Mouse (Mus musculus): ENCODE results near the gene Nox4.

The Nox4 gene

GRCm38 (mm10) chr7:87245856-87246579 is at the start of gene Nox4:
Gene Nox4 (plus strand): TSS chr7:87246096.
- DNase-seq (ENCODE audit: low spot score in 2 of 2) = peak in 1 of 2 experiments; percentile 18

- no peak for DNase-seq (ENCODE audit: low spot score in 2 of 2)
These were observed 41.1 kb upstream of the Nox4 start for GRCm38 (mm10) chr7:87204751-87205150.

GRCm38 (mm10) chr7:87221712-87222111 is 24.2 kb upstream of the Nox4 start:
- DNase-seq (ENCODE audit: low spot score in 2 of 2) = no peak

- no peak for DNase-seq (ENCODE audit: low spot score in 2 of 2)
These were observed 23.1 kb upstream of the Nox4 start for GRCm38 (mm10) chr7:87222751-87223150.

GRCm38 (mm10) chr7:87225617-87226016 is 20.3 kb upstream of the Nox4 start:
- no peak for DNase-seq (ENCODE audit: low spot score in 2 of 2)

GRCm38 (mm10) chr7:87227051-87227948 is 18.6 kb upstream of the Nox4 start:
- DNase-seq (ENCODE audit: low spot score in 2 of 2) = no peak

- no peak for DNase-seq (ENCODE audit: low spot score in 2 of 2)
These were observed 16.4 kb upstream of the Nox4 start for GRCm38 (mm10) chr7:87229502-87229901.

GRCm38 (mm10) chr7:87241139-87241538 is 4.8 kb upstream of the Nox4 start:
- no peak for DNase-seq (ENCODE audit: low spot score in 2 of 2)

- DNase-seq (ENCODE audit: low spot score in 2 of 2) = peak; percentile 20 to 25
These were observed 661 bp downstream of the Nox4 start for GRCm38 (mm10) chr7:87246580-87246934.

GRCm38 (mm10) chr7:87246940-87247339 is 1.0 kb downstream of the Nox4 start:
- DNase-seq (ENCODE audit: low spot score in 2 of 2) = no peak

- no peak for DNase-seq (ENCODE audit: low spot score in 2 of 2)
These were observed 2.0 kb downstream of the Nox4 start for GRCm38 (mm10) chr7:87247926-87248325.

- DNase-seq (ENCODE audit: low spot score in 2 of 2) = no peak
These were observed 6.2 kb downstream of the Nox4 start for GRCm38 (mm10) chr7:87252071-87252470.

GRCm38 (mm10) chr7:87277225-87277624 is 31.3 kb downstream of the Nox4 start:
- DNase-seq (ENCODE audit: low spot score in 2 of 2) = peak; percentile 48

GRCm38 (mm10) chr7:87303726-87304315 is 57.9 kb downstream of the Nox4 start:
- DNase-seq (ENCODE audit: low spot score in 2 of 2) = no peak

- DNase-seq (ENCODE audit: low spot score in 2 of 2) = no peak
These were observed 75.7 kb downstream of the Nox4 start for GRCm38 (mm10) chr7:87321571-87321970.

- DNase-seq (ENCODE audit: low spot score in 2 of 2) = no peak
These were observed 76.2 kb downstream of the Nox4 start for GRCm38 (mm10) chr7:87322085-87322484.

- no peak for DNase-seq (ENCODE audit: low spot score in 2 of 2)
These were observed 85.1 kb downstream of the Nox4 start for GRCm38 (mm10) chr7:87330782-87331558.

GRCm38 (mm10) chr7:87345598-87345997 is 99.7 kb downstream of the Nox4 start:
- no peak for DNase-seq (ENCODE audit: low spot score in 2 of 2)

- DNase-seq (ENCODE audit: low spot score in 2 of 2) = no peak
These were observed 106.9 kb downstream of the Nox4 start for GRCm38 (mm10) chr7:87352818-87353217.

- no peak for DNase-seq (ENCODE audit: low spot score in 2 of 2)
These were observed 121.9 kb downstream of the Nox4 start for GRCm38 (mm10) chr7:87367834-87368233.

- no peak for DNase-seq (ENCODE audit: low spot score in 2 of 2)
These were observed 123.2 kb downstream of the Nox4 start for GRCm38 (mm10) chr7:87369131-87369530.

GRCm38 (mm10) chr7:87370789-87371188 is 124.9 kb downstream of the Nox4 start:
- DNase-seq (ENCODE audit: low spot score in 2 of 2) = no peak

All from right cerebral cortex, postnatal 10 days (tissue).